Mouse (Mus musculus): Measurements from ENCODE around the gene Jmjd7. TPM values are rescaled to one million over a fixed set of nuclear protein-coding genes. Genes with fewer than 3 reads are reported as not detected.

The Jmjd7 gene
- polyA plus RNA-seq, 1 experiment from 2014 or later: 22.9 TPM

- H3K27ac ChIP-seq (ENCODE audit: low read length): no peak overlapping the region
- no peak overlapping the region for H3K4me2 ChIP-seq (ENCODE audit: low read depth, low read length)
- no peak overlapping the region for H3K4me3 ChIP-seq (ENCODE audit: low read length)
- no peak for ATAC-seq (ENCODE audit: low read depth)
- no peaks in the 10 kb centered on the region for H3K27me3 ChIP-seq (ENCODE audit: control insufficient read depth, insufficient read depth, low read depth, low read length)
- no peaks in the 10 kb centered on the region for H3K36me3 ChIP-seq (ENCODE audit: control insufficient read depth, insufficient read depth, low read length)
- 75% methylated on average over 6 of the region's 6 CpGs for WGBS
- no peak overlapping the region for H3K9ac ChIP-seq (ENCODE audit: low read length)
- peaks cover 12% of the 10 kb centered on the region for H3K4me1 ChIP-seq (replicated peaks; ENCODE audit: control insufficient read depth, insufficient read depth, low read length)
- no peaks in the 10 kb centered on the region for H3K9me3 ChIP-seq (ENCODE audit: control insufficient read depth, low read length)
Measured at GRCm38 (mm10) chr2:120064639-120065038, 37.4 kb downstream of the Jmjd7 start.

GRCm38 (mm10) chr2:120065243-120065642 lies 38.0 kb downstream of the Jmjd7 start:
- 88% methylated on average over 10 of the region's 10 CpGs for WGBS
- H3K9me3 ChIP-seq (ENCODE audit: control insufficient read depth, low read length): no peaks in the 10 kb centered on the region
- no peak overlapping the region for H3K4me2 ChIP-seq (ENCODE audit: low read depth, low read length)
- no peak overlapping the region for H3K9ac ChIP-seq (ENCODE audit: low read length)
- no peak overlapping the region for H3K27ac ChIP-seq (ENCODE audit: low read length)
- no peaks in the 10 kb centered on the region for H3K27me3 ChIP-seq (ENCODE audit: control insufficient read depth, insufficient read depth, low read depth, low read length)
- ATAC-seq (ENCODE audit: low read depth): no peak
- no peak overlapping the region for H3K4me3 ChIP-seq (ENCODE audit: low read length)
- no peaks in the 10 kb centered on the region for H3K36me3 ChIP-seq (ENCODE audit: control insufficient read depth, insufficient read depth, low read length)
- peaks cover 12% of the 10 kb centered on the region for H3K4me1 ChIP-seq (replicated peaks; ENCODE audit: control insufficient read depth, insufficient read depth, low read length)

DNA sequence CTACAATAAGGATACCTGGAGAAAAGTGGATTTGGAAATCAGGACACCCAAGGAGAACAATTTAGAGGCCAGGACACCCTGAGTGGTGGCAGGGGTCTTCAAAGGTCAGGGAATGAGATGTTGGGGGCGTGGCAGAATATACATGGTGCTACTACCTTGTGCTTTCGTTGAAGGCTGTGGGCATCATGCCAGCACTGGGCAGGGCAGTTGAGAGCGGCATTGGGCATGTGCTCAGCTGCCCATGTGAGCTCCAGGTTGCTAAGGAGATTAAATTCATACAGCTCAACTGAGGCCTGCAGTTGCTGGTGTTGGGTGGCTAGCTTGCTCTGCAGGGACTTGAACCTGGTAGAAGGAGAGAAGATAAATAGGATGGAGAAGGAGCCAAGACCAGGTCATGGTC lies 38.9 kb downstream of the Jmjd7 start:
- Histone ChIP-seq H3K36me3 (ENCODE audit: control insufficient read depth, insufficient read depth, low read length) (no peaks in the 10 kb centered on the region), H3K4me1 (replicated peaks; ENCODE audit: control insufficient read depth, insufficient read depth, low read length) (peaks cover 4% of the 10 kb centered on the region), H3K9ac (ENCODE audit: low read length) (no peak overlapping the region), H3K9me3 (ENCODE audit: control insufficient read depth, low read length) (no peaks in the 10 kb centered on the region), H3K27ac (ENCODE audit: low read length) (no peak overlapping the region), H3K4me2 (ENCODE audit: low read depth, low read length) (no peak overlapping the region), H3K4me3 (ENCODE audit: low read length) (no peak overlapping the region), H3K27me3 (ENCODE audit: control insufficient read depth, insufficient read depth, low read depth, low read length) (no peaks in the 10 kb centered on the region)
- peak; percentile 60 for ATAC-seq (ENCODE audit: low read depth)
- 68% methylated on average over 3 of the region's 3 CpGs for WGBS

DNA sequence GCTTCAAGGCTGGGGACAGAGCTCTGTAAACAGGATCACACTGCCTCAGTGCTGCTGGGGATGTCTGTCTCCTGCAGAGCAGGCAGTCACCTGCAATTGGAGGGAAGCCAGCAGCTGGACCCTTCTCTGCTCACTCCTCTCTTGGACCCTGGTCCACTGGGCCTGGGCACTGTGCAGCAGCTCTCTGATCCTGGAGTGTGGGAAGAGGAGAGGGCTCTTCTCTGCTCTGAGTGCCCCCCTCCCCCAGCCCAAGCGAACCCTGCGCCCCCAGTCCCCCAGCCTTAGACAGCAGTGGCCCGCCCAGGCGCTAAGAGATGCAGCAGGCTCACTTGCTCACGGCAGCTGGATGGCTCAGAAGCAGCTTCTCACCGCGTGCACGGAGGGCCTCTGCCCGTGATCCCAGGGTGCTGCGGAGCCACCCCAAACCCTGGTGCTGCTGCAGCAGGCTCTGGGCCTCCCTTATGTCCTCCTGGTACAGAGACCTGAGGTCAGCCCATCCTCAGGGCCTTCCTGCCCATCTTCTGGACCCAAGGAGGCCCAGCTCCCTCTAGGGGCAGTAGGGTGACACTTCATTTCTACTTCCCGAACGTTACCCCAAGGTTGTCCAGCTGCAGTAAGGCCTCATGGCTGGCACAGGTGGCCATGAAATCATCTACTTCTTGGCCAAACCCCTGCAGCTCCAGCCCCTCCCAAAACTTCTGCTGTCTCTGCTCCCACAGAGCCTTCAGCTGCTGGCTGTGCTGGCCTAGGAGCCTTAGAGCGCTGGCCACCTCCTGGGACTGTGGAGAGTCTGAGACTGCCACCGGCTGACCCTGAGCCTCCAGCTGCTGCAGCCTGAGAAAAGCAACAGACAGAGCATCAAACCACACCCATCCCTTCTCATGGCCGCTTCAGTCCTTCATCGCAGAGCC lies 41.5 kb downstream of the Jmjd7 start:
- no peak overlapping the region for H3K4me2 ChIP-seq (ENCODE audit: low read depth, low read length)
- peak; percentile 45; the same call in 1 of the 2 replicates for ATAC-seq (ENCODE audit: low read depth)
- no peak overlapping the region for H3K9ac ChIP-seq (ENCODE audit: low read length)
- WGBS: 39% methylated on average over 16 of the region's 16 CpGs
- H3K27ac ChIP-seq (ENCODE audit: low read length): no peak overlapping the region
- no peaks in the 10 kb centered on the region for H3K4me1 ChIP-seq (replicated peaks; ENCODE audit: control insufficient read depth, insufficient read depth, low read length)
- H3K9me3 ChIP-seq (ENCODE audit: control insufficient read depth, low read length): no peaks in the 10 kb centered on the region
- H3K4me3 ChIP-seq (ENCODE audit: low read length): no peak overlapping the region
- H3K27me3 ChIP-seq (ENCODE audit: control insufficient read depth, insufficient read depth, low read depth, low read length): no peaks in the 10 kb centered on the region
- no peaks in the 10 kb centered on the region for H3K36me3 ChIP-seq (ENCODE audit: control insufficient read depth, insufficient read depth, low read length)

- Histone ChIP-seq H3K9ac (ENCODE audit: low read length) (no peak overlapping the region), H3K27me3 (ENCODE audit: control insufficient read depth, insufficient read depth, low read depth, low read length) (no peaks in the 10 kb centered on the region), H3K4me1 (replicated peaks; ENCODE audit: control insufficient read depth, insufficient read depth, low read length) (no peaks in the 10 kb centered on the region), H3K9me3 (ENCODE audit: control insufficient read depth, low read length) (no peaks in the 10 kb centered on the region), H3K4me2 (ENCODE audit: low read depth, low read length) (no peak overlapping the region), H3K4me3 (ENCODE audit: low read length) (no peak overlapping the region), H3K27ac (ENCODE audit: low read length) (no peak overlapping the region), H3K36me3 (ENCODE audit: control insufficient read depth, insufficient read depth, low read length) (no peaks in the 10 kb centered on the region)
- ATAC-seq (ENCODE audit: low read depth): no peak
- WGBS: 54% methylated on average over 8 of the region's 8 CpGs
Measured at GRCm38 (mm10) chr2:120069466-120069990, 42.2 kb downstream of the Jmjd7 start.

- whole genome bisulfite sequencing: 88% methylated on average over 4 of the region's 4 CpGs
- Histone ChIP-seq H3K9ac (ENCODE audit: low read length) (no peak overlapping the region), H3K4me1 (replicated peaks; ENCODE audit: control insufficient read depth, insufficient read depth, low read length) (peaks cover 3% of the 10 kb centered on the region), H3K4me2 (ENCODE audit: low read depth, low read length) (no peak overlapping the region), H3K27me3 (ENCODE audit: control insufficient read depth, insufficient read depth, low read depth, low read length) (peaks cover 14% of the 10 kb centered on the region), H3K27ac (ENCODE audit: low read length) (no peak overlapping the region), H3K4me3 (ENCODE audit: low read length) (no peak overlapping the region), H3K9me3 (ENCODE audit: control insufficient read depth, low read length) (no peaks in the 10 kb centered on the region), H3K36me3 (ENCODE audit: control insufficient read depth, insufficient read depth, low read length) (no peaks in the 10 kb centered on the region)
- ATAC-seq (ENCODE audit: low read depth): no peak
Measured at GRCm38 (mm10) chr2:120074096-120074495, 46.8 kb downstream of the Jmjd7 start.

DNA sequence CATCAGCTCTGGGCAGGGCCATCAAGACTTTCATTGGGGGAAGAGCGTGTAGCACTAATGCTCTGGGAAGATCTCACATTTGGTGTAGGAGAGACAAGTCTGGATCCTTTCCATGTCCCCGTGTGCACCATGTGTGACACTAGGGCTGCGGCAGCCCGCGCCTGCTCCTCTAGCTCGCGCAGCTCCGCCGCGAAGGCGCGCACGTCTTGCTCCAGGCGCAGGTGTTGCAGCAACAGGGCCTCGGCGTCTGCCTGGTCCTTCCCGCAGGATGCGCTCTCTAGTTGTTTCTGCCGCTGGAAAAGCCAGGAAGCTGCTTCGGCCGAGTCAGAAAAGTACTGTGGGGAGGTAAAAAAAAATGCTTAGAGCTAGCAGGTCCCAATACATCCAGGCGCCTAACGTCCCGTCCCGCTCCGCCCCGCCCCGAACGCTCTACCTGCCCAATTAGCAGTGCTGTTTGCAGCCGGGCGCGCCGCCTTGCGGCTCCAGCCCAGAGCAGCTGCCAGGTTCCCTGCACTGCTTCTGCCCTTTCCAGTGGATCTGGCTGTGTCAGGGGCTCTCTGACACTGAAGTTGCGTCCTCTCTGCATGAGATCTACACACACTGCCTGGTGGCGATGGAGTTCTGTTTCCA lies 48.9 kb downstream of the Jmjd7 start:
- Histone ChIP-seq H3K36me3 (ENCODE audit: control insufficient read depth, insufficient read depth, low read length) (no peaks in the 10 kb centered on the region), H3K9ac (ENCODE audit: low read length) (peak overlapping the region; percentile 39), H3K27ac (ENCODE audit: low read length) (no peak overlapping the region), H3K4me2 (ENCODE audit: low read depth, low read length) (peak overlapping the region; percentile 56), H3K27me3 (ENCODE audit: control insufficient read depth, insufficient read depth, low read depth, low read length) (peaks cover 14% of the 10 kb centered on the region), H3K4me3 (ENCODE audit: low read length) (peak overlapping the region; percentile 41), H3K9me3 (ENCODE audit: control insufficient read depth, low read length) (no peaks in the 10 kb centered on the region), H3K4me1 (replicated peaks; ENCODE audit: control insufficient read depth, insufficient read depth, low read length) (peaks cover 3% of the 10 kb centered on the region)
- peak; percentile 86 for ATAC-seq (ENCODE audit: low read depth)
- WGBS: 2% methylated on average over 36 of the region's 36 CpGs

Small RNA genes within 50 kb of the gene (microRNA-seq; reads per million reads assigned to microRNA genes)
- not detected for gene Mir7665

Other genes with a start within 250 kb of the Jmjd7 start
- 28.2 and 31.3 TPM in 2 replicates for gene Rpap1, start 239.9 kb upstream of the Jmjd7 start, polyA plus RNA-seq (2015; fragmentation: Nextera tagmentation; extraction: Ambion mirVana)
- gene Tyro3, start 229.8 kb upstream of the Jmjd7 start, polyA plus RNA-seq (2015; fragmentation: Nextera tagmentation; extraction: Ambion mirVana): 17.0 and 20.1 TPM in 2 replicates
- gene Mga, start 130.3 kb upstream of the Jmjd7 start, polyA plus RNA-seq (2015; fragmentation: Nextera tagmentation; extraction: Ambion mirVana): 21.9 and 25.4 TPM in 2 replicates
- 3.4 and 3.5 TPM in 2 replicates for gene Mapkbp1, start 54.8 kb upstream of the Jmjd7 start, polyA plus RNA-seq (2015; fragmentation: Nextera tagmentation; extraction: Ambion mirVana)
- 2.3 and 4.3 TPM in 2 replicates for gene Gm28042, start within 50 bp of the Jmjd7 start, polyA plus RNA-seq (2015; fragmentation: Nextera tagmentation; extraction: Ambion mirVana)
- gene Pla2g4b, start 5.9 kb downstream of the Jmjd7 start, polyA plus RNA-seq (2015; fragmentation: Nextera tagmentation; extraction: Ambion mirVana): 1.1 and 1.4 TPM in 2 replicates
- gene Ehd4, start 127.1 kb downstream of the Jmjd7 start, polyA plus RNA-seq (2015; fragmentation: Nextera tagmentation; extraction: Ambion mirVana): 92.8 and 94.7 TPM in 2 replicates
- gene Pla2g4e, start 217.9 kb downstream of the Jmjd7 start, polyA plus RNA-seq (2015; fragmentation: Nextera tagmentation; extraction: Ambion mirVana): 0.08 and 0.20 TPM in 2 replicates

Data from lung, embryonic 16.5 days (tissue).